Mouse (Mus musculus): Measurements from ENCODE around the gene Plppr3. TPM values are rescaled to one million over a fixed set of nuclear protein-coding genes. Genes with fewer than 3 reads are reported as not detected.

Gene Plppr3
- 0.06 and 0.11 TPM in 2 replicates for polyA plus RNA-seq (2012)

GRCm38 (mm10) chr10:79874290-79874862 is at the start of gene Plppr3, which contains the start of gene Prtn3:
Plppr3 (minus strand) TSS chr10:79874634.
Prtn3 (plus strand) TSS chr10:79874476.
- TF ChIP-seq GATA1 (IDR thresholded peaks at IDR 0.05; ENCODE audit: low read length) (no peak), TAL1 (IDR thresholded peaks at IDR 0.05; ENCODE audit: low read length) (no peak)
- Histone ChIP-seq H3K27me3 (ENCODE audit: control insufficient read depth) (peaks cover 60% of the 10 kb centered on the region), H3K4me3 (replicated peaks) (peak within 1 kb of the TSS; percentile 40), H3K4me1 (ENCODE audit: control insufficient read depth) (peaks cover 21% of the 10 kb centered on the region), H3K36me3 (ENCODE audit: control insufficient read depth) (no peaks in the 10 kb centered on the region), H3K9me3 (ENCODE audit: control insufficient read depth, low read length) (no peaks in the 10 kb centered on the region)

DNA sequence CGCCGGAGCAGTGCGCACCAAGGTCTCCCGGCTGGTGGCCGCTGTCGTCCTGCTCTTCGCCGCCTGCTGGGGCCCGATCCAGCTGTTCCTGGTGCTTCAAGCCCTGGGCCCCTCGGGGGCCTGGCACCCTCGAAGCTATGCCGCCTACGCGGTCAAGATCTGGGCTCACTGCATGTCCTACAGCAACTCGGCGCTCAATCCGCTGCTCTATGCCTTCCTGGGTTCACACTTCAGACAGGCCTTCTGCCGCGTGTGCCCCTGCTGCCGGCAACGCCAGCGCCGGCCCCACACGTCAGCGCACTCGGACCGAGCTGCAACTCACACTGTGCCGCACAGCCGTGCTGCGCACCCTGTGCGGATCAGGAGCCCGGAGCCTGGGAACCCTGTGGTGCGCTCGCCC is 47.1 kb upstream of the Plppr3 start:
- TF ChIP-seq GATA1 (IDR thresholded peaks at IDR 0.05; ENCODE audit: low read length) (no peak), TAL1 (IDR thresholded peaks at IDR 0.05; ENCODE audit: low read length) (no peak)
- Histone ChIP-seq H3K36me3 (ENCODE audit: control insufficient read depth) (no peaks in the 10 kb centered on the region), H3K27me3 (ENCODE audit: control insufficient read depth) (peaks cover 72% of the 10 kb centered on the region), H3K4me3 (replicated peaks) (no peak overlapping the region), H3K9me3 (ENCODE audit: control insufficient read depth, low read length) (peaks cover 15% of the 10 kb centered on the region), H3K4me1 (ENCODE audit: control insufficient read depth) (peaks cover 67% of the 10 kb centered on the region)

- Histone ChIP-seq H3K9me3 (ENCODE audit: control insufficient read depth, low read length) (peaks cover 15% of the 10 kb centered on the region), H3K4me1 (ENCODE audit: control insufficient read depth) (peaks cover 67% of the 10 kb centered on the region), H3K4me3 (replicated peaks) (no peak within 1 kb of the TSS), H3K27me3 (ENCODE audit: control insufficient read depth) (peaks cover 72% of the 10 kb centered on the region), H3K36me3 (ENCODE audit: control insufficient read depth) (no peaks in the 10 kb centered on the region)
- TF ChIP-seq TAL1 (IDR thresholded peaks at IDR 0.05; ENCODE audit: low read length), result no peak
- no peak for TF ChIP-seq GATA1 (IDR thresholded peaks at IDR 0.05; ENCODE audit: low read length)
Observed at GRCm38 (mm10) chr10:79920958-79921535, 46.6 kb upstream of the Plppr3 start, which contains the start of gene R3hdm4. R3hdm4 (minus strand) TSS chr10:79921208.

- no peak overlapping the region for H3K4me3 ChIP-seq (replicated peaks)
- H3K9me3 ChIP-seq (ENCODE audit: control insufficient read depth, low read length), result peaks cover 15% of the 10 kb centered on the region
- TF ChIP-seq GATA1 (IDR thresholded peaks at IDR 0.05; ENCODE audit: low read length) (no peak), TAL1 (IDR thresholded peaks at IDR 0.05; ENCODE audit: low read length) (no peak)
- H3K27me3 ChIP-seq (ENCODE audit: control insufficient read depth), result peaks cover 72% of the 10 kb centered on the region
- no peaks in the 10 kb centered on the region for H3K36me3 ChIP-seq (ENCODE audit: control insufficient read depth)
- H3K4me1 ChIP-seq (ENCODE audit: control insufficient read depth), result peaks cover 66% of the 10 kb centered on the region
Observed at GRCm38 (mm10) chr10:79920056-79920890, 45.8 kb upstream of the Plppr3 start.

DNA sequence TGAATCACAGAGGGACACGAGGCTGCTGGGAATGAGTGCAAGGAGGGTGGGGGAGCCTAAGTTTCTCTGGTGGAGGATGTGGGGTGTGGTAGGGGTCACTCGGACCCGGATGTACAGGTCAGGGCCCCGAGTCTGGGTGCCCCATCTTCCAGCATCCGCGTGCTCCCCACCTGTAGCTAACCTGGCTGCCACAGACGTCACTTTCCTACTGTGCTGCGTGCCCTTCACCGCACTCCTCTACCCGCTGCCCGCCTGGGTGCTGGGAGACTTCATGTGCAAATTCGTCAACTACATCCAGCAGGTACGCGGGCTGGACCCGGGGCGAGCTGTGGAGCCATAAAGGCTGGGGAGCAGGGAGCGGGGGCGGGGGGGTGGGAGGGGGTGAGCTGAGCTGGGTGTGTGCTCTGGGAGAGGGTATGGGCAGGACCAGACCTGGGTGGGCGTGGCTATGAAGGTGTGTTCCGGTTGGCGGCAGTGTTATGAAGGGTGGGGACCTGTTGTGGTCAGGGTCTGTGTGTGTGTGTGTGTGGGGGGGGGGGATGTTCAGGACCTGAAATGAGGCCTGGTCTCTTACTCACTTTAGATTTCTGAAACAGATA is 44.9 kb upstream of the Plppr3 start:
- H3K4me1 ChIP-seq (ENCODE audit: control insufficient read depth), result peaks cover 71% of the 10 kb centered on the region
- TF ChIP-seq TAL1 (IDR thresholded peaks at IDR 0.05; ENCODE audit: low read length) (no peak), GATA1 (IDR thresholded peaks at IDR 0.05; ENCODE audit: low read length) (no peak)
- peaks cover 15% of the 10 kb centered on the region for H3K9me3 ChIP-seq (ENCODE audit: control insufficient read depth, low read length)
- no peaks in the 10 kb centered on the region for H3K36me3 ChIP-seq (ENCODE audit: control insufficient read depth)
- no peak overlapping the region for H3K4me3 ChIP-seq (replicated peaks)
- H3K27me3 ChIP-seq (ENCODE audit: control insufficient read depth), result peaks cover 72% of the 10 kb centered on the region

GRCm38 (mm10) chr10:79918231-79919078 is 44.0 kb upstream of the Plppr3 start:
- peaks cover 15% of the 10 kb centered on the region for H3K9me3 ChIP-seq (ENCODE audit: control insufficient read depth, low read length)
- H3K27me3 ChIP-seq (ENCODE audit: control insufficient read depth), result peaks cover 66% of the 10 kb centered on the region
- no peak for TF ChIP-seq GATA1 (IDR thresholded peaks at IDR 0.05; ENCODE audit: low read length)
- TF ChIP-seq TAL1 (IDR thresholded peaks at IDR 0.05; ENCODE audit: low read length), result no peak
- H3K4me3 ChIP-seq (replicated peaks), result no peak overlapping the region
- peaks cover 3% of the 10 kb centered on the region for H3K36me3 ChIP-seq (ENCODE audit: control insufficient read depth)
- peaks cover 79% of the 10 kb centered on the region for H3K4me1 ChIP-seq (ENCODE audit: control insufficient read depth)

- Histone ChIP-seq H3K4me3 (replicated peaks) (peak overlapping the region; percentile 83), H3K36me3 (ENCODE audit: control insufficient read depth) (peaks cover 10% of the 10 kb centered on the region), H3K27me3 (ENCODE audit: control insufficient read depth) (peaks cover 58% of the 10 kb centered on the region), H3K4me1 (ENCODE audit: control insufficient read depth) (peaks cover 86% of the 10 kb centered on the region), H3K9me3 (ENCODE audit: control insufficient read depth, low read length) (peaks cover 15% of the 10 kb centered on the region)
- no peak for TF ChIP-seq TAL1 (IDR thresholded peaks at IDR 0.05; ENCODE audit: low read length)
- TF ChIP-seq GATA1 (IDR thresholded peaks at IDR 0.05; ENCODE audit: low read length), result no peak
Observed at GRCm38 (mm10) chr10:79917532-79918100, 43.2 kb upstream of the Plppr3 start.

All from erythroblast, embryonic 14.5 days (primary cell).